Mouse (Mus musculus) limb, embryonic 12.5 days (tissue): ENCODE measurements around the gene Fam178b. TPM values are rescaled to one million over a fixed set of nuclear protein-coding genes. Genes with fewer than 3 reads are reported as not detected.
A peak's percentile ranks its signal among the peaks of the same experiment; 100 is the strongest.

ENCODE experiments used
- ATAC-seq: fragments of 200-750 bp; cut with Nextera tagmentation; 2 replicates; pipeline ENCODE4 v1.8.0; 2017; ENCODE audit warnings: low read depth, moderate TSS enrichment; ENCODE audit not compliant: insufficient number of reproducible peaks, insufficient read depth, low FRiP score, low TSS enrichment
- H3K27ac ChIP-seq: fragments of 300-500 bp; sonication (generic); 2 replicates; pipeline ENCODE4 v1.5.1; 2016; ENCODE audit warnings: mild to moderate bottlenecking, moderate library complexity
- H3K27me3 ChIP-seq: fragments of 300-500 bp; sonication (generic); 2 replicates; pipeline ENCODE4 v1.6.1; 2016; ENCODE audit warnings: mild to moderate bottlenecking, moderate library complexity
- H3K36me3 ChIP-seq: fragments of 300-500 bp; sonication (generic); 2 replicates; pipeline ENCODE4 v1.6.1; 2016; ENCODE audit warnings: mild to moderate bottlenecking, moderate library complexity
- H3K4me1 ChIP-seq: fragments of 300-500 bp; sonication (generic); replicated peaks from 2 replicates; pipeline ENCODE4 v1.6.1; 2016
- H3K4me2 ChIP-seq: fragments of 300-500 bp; sonication (generic); 2 replicates; pipeline ENCODE4 v1.6.1; 2016; ENCODE audit warnings: mild to moderate bottlenecking, moderate library complexity
- H3K4me3 ChIP-seq: fragments of 300-500 bp; sonication (generic); replicated peaks from 2 replicates; pipeline ENCODE4 v1.5.1; 2016; ENCODE audit warnings: mild to moderate bottlenecking
- H3K9ac ChIP-seq: fragments of 300-500 bp; sonication (generic); replicated peaks from 2 replicates; pipeline ENCODE4 v1.6.1; 2016; ENCODE audit warnings: mild to moderate bottlenecking, moderate library complexity
- H3K9me3 ChIP-seq: fragments of 300-500 bp; sonication (generic); 2 replicates; pipeline ENCODE4 v1.6.1; 2016; ENCODE audit warnings: mild to moderate bottlenecking, moderate library complexity
- WGBS: fragments of 180-500 bp; shearing (Covaris S2); methylation state at CpG from one replicate; pipeline ENCODE4 v1.1.7; 2016; 5-methylcytosine and 5-hydroxymethylcytosine counted together
- polyA plus RNA-seq: library from polyadenylated mRNA; unstranded; fragments of >200 nt; fragmentation: Nextera tagmentation; extraction: Ambion mirVana; gene quantifications from 2 replicates; pipeline ENCODE4 v1.2.1, GENCODE M21; 2016

Gene Fam178b
- polyA plus RNA-seq, result 0.26 and 0.82 TPM in 2 replicates

- peaks cover 3% of the 10 kb centered on the region; the same call in 1 of the 2 replicates for H3K4me1 ChIP-seq
- H3K4me2 ChIP-seq, result no peak within 1 kb of the TSS
- H3K9me3 ChIP-seq, result no peaks in the 10 kb centered on the region
- no peaks in the 10 kb centered on the region for H3K36me3 ChIP-seq
- H3K27ac ChIP-seq, result peak within 1 kb of the TSS; percentile 29; the same call in 1 of the 2 replicates
- 92% methylated on average over 39 of the region's 39 CpGs for WGBS
- no peaks in the 10 kb centered on the region for H3K27me3 ChIP-seq
- H3K9ac ChIP-seq, result no peak within 1 kb of the TSS
- H3K4me3 ChIP-seq, result no peak within 1 kb of the TSS
- ATAC-seq, result no peak
These were observed at the start of gene Fam178b for GRCm38 (mm10) chr1:36682620-36683355. Gene Fam178b, minus strand, starts transcription at chr1:36683183.

GRCm38 (mm10) chr1:36724057-36724431 lies 41.1 kb upstream of the Fam178b start:
- H3K4me3 ChIP-seq, result no peak overlapping the region
- H3K9me3 ChIP-seq, result no peaks in the 10 kb centered on the region
- H3K36me3 ChIP-seq, result no peaks in the 10 kb centered on the region
- peak overlapping the region; percentile 90 for H3K27ac ChIP-seq
- H3K4me2 ChIP-seq, result no peak overlapping the region
- WGBS, result 18% methylated on average over 4 of the region's 4 CpGs
- ATAC-seq, result peak; percentile 45; the same call in 1 of the 2 replicates
- no peaks in the 10 kb centered on the region for H3K27me3 ChIP-seq
- peaks cover 34% of the 10 kb centered on the region for H3K4me1 ChIP-seq
- no peak overlapping the region for H3K9ac ChIP-seq

GRCm38 (mm10) chr1:36723146-36724056 lies 40.4 kb upstream of the Fam178b start:
- Histone ChIP-seq H3K4me2 (peak overlapping the region; percentile 33), H3K4me1 (peaks cover 34% of the 10 kb centered on the region), H3K9me3 (no peaks in the 10 kb centered on the region), H3K27me3 (no peaks in the 10 kb centered on the region), H3K36me3 (no peaks in the 10 kb centered on the region), H3K4me3 (no peak overlapping the region), H3K9ac (no peak overlapping the region), H3K27ac (peak overlapping the region; percentile 90)
- ATAC-seq, result peak; percentile 85
- WGBS, result 29% methylated on average over 16 of the region's 16 CpGs

GRCm38 (mm10) chr1:36718786-36719185 lies 35.8 kb upstream of the Fam178b start:
- Histone ChIP-seq H3K4me3 (no peak overlapping the region), H3K4me1 (peaks cover 24% of the 10 kb centered on the region), H3K9me3 (no peaks in the 10 kb centered on the region), H3K9ac (no peak overlapping the region), H3K27ac (no peak overlapping the region), H3K36me3 (no peaks in the 10 kb centered on the region), H3K27me3 (no peaks in the 10 kb centered on the region), H3K4me2 (no peak overlapping the region)
- ATAC-seq, result no peak
- WGBS, result 81% methylated on average over 1 of the region's 1 CpGs

GRCm38 (mm10) chr1:36714311-36714710 lies 31.3 kb upstream of the Fam178b start, which contains the start of gene Actr1b:
Gene Actr1b, minus strand, starts transcription at chr1:36714422.
- no peaks in the 10 kb centered on the region for H3K36me3 ChIP-seq
- H3K4me1 ChIP-seq, result peaks cover 3% of the 10 kb centered on the region; the same call in 1 of the 2 replicates
- H3K27ac ChIP-seq, result no peak within 1 kb of the TSS
- WGBS, result 81% methylated on average over 5 of the region's 5 CpGs
- no peak within 1 kb of the TSS for H3K4me3 ChIP-seq
- ATAC-seq, result no peak
- H3K9ac ChIP-seq, result no peak within 1 kb of the TSS
- no peak within 1 kb of the TSS for H3K4me2 ChIP-seq
- no peaks in the 10 kb centered on the region for H3K9me3 ChIP-seq
- no peaks in the 10 kb centered on the region for H3K27me3 ChIP-seq

GRCm38 (mm10) chr1:36711104-36711503 lies 28.1 kb upstream of the Fam178b start:
- Histone ChIP-seq H3K9me3 (no peaks in the 10 kb centered on the region), H3K27me3 (no peaks in the 10 kb centered on the region), H3K36me3 (peaks cover 16% of the 10 kb centered on the region), H3K4me3 (no peak overlapping the region), H3K9ac (no peak overlapping the region), H3K4me2 (no peak overlapping the region), H3K4me1 (peaks cover 17% of the 10 kb centered on the region), H3K27ac (no peak overlapping the region)
- 99% methylated on average over 2 of the region's 2 CpGs for WGBS
- ATAC-seq, result no peak

GRCm38 (mm10) chr1:36709854-36710280 lies 26.9 kb upstream of the Fam178b start, which contains the start of gene 4933424G06Rik:
Gene 4933424G06Rik, plus strand, starts transcription at chr1:36710149.
- H3K27ac ChIP-seq, result peak within 1 kb of the TSS; percentile 87
- peaks cover 17% of the 10 kb centered on the region for H3K4me1 ChIP-seq
- peak; percentile 94 for ATAC-seq
- H3K4me2 ChIP-seq, result peak within 1 kb of the TSS; percentile 89
- no peaks in the 10 kb centered on the region for H3K27me3 ChIP-seq
- WGBS, result under 1% methylated on average over 29 of the region's 29 CpGs
- peaks cover 28% of the 10 kb centered on the region for H3K36me3 ChIP-seq
- H3K9ac ChIP-seq, result peak within 1 kb of the TSS; percentile 93
- H3K4me3 ChIP-seq, result peak within 1 kb of the TSS; percentile 94
- H3K9me3 ChIP-seq, result no peaks in the 10 kb centered on the region

GRCm38 (mm10) chr1:36709055-36709853 lies 26.3 kb upstream of the Fam178b start:
- peak; percentile 86 for ATAC-seq
- Histone ChIP-seq H3K4me1 (peaks cover 17% of the 10 kb centered on the region), H3K4me2 (peak overlapping the region; percentile 89), H3K9ac (peak overlapping the region; percentile 93), H3K36me3 (peaks cover 34% of the 10 kb centered on the region), H3K27me3 (no peaks in the 10 kb centered on the region), H3K4me3 (peak overlapping the region; percentile 94), H3K27ac (peak overlapping the region; percentile 87), H3K9me3 (no peaks in the 10 kb centered on the region)
- under 1% methylated on average over 33 of the region's 33 CpGs for WGBS

- H3K27me3 ChIP-seq, result no peaks in the 10 kb centered on the region
- H3K36me3 ChIP-seq, result peaks cover 40% of the 10 kb centered on the region
- peak overlapping the region; percentile 93 for H3K9ac ChIP-seq
- ATAC-seq, result no peak
- peak overlapping the region; percentile 94 for H3K4me3 ChIP-seq
- no peaks in the 10 kb centered on the region for H3K9me3 ChIP-seq
- peak overlapping the region; percentile 89 for H3K4me2 ChIP-seq
- H3K4me1 ChIP-seq, result peaks cover 17% of the 10 kb centered on the region
- WGBS, result 84% methylated on average over 1 of the region's 1 CpGs
- H3K27ac ChIP-seq, result peak overlapping the region; percentile 87; the same call in 1 of the 2 replicates
These were observed 25.6 kb upstream of the Fam178b start for GRCm38 (mm10) chr1:36708626-36709025.

GRCm38 (mm10) chr1:36707797-36708196 lies 24.8 kb upstream of the Fam178b start:
- no peak overlapping the region for H3K27ac ChIP-seq
- no peak overlapping the region for H3K4me2 ChIP-seq
- H3K27me3 ChIP-seq, result no peaks in the 10 kb centered on the region
- 79% methylated on average over 3 of the region's 3 CpGs for WGBS
- no peak for ATAC-seq
- peaks cover 49% of the 10 kb centered on the region for H3K36me3 ChIP-seq
- peaks cover 17% of the 10 kb centered on the region for H3K4me1 ChIP-seq
- H3K9me3 ChIP-seq, result no peaks in the 10 kb centered on the region
- H3K4me3 ChIP-seq, result no peak overlapping the region
- H3K9ac ChIP-seq, result 0 out of 2 replicates have a peak overlapping the region, but pooled peaks have one; percentile 93
